Mouse (Mus musculus) MEL (cell line): Measurements from ENCODE around the gene Gramd4.

Source experiments
- CTCF ChIP-seq, 3 experiments: IDR thresholded peaks in 2 of 3; conservative IDR thresholded peaks in 1 of 3; 2 replicates each; pipeline ENCODE4 v1.5.1; 2011 to 2012; ENCODE audit warnings: low read length in 3 of 3, low read depth in 2 of 3, mild to moderate bottlenecking in 2 of 3, improper control_type of control experiment in 1 of 3, inconsistent platforms in 1 of 3, mixed read lengths in 1 of 3, moderate library complexity in 1 of 3; ENCODE audit not compliant: control insufficient read depth in 1 of 3, insufficient read depth in 1 of 3, poor library complexity in 1 of 3, severe bottlenecking in 1 of 3
- KAT2A ChIP-seq: conservative IDR thresholded peaks from 2 replicates; pipeline ENCODE4 v1.6.1; 2012; ENCODE audit warnings: low read depth, low read length, improper control_type of control experiment, inconsistent platforms
- NRF1 ChIP-seq: IDR thresholded peaks from 2 replicates; pipeline ENCODE4 v1.6.1; 2014; ENCODE audit warnings: low read depth, mild to moderate bottlenecking, inconsistent platforms, low read length, improper control_type of control experiment, moderate library complexity; ENCODE audit not compliant: poor library complexity, insufficient read depth, severe bottlenecking
- POLR2A ChIP-seq, 2 experiments: IDR thresholded peaks; 2 replicates each; pipeline ENCODE4 v1.6.1; 2011 to 2012; ENCODE audit warnings: low read length in 2 of 2, mild to moderate bottlenecking in 2 of 2, control low read depth in 1 of 2, improper control_type of control experiment in 1 of 2, low read depth in 1 of 2, moderate library complexity in 1 of 2; ENCODE audit not compliant: control insufficient read depth in 1 of 2, insufficient read depth in 1 of 2, poor library complexity in 1 of 2
- POLR2AphosphoS5 ChIP-seq: IDR thresholded peaks from 2 replicates; pipeline ENCODE4 v1.6.1; 2012; ENCODE audit warnings: low read depth, borderline replicate concordance, mild to moderate bottlenecking, inconsistent platforms, low read length, moderate library complexity, mixed read lengths
- RAD21 ChIP-seq: IDR thresholded peaks from 2 replicates; pipeline ENCODE4 v1.6.1; 2011; ENCODE audit warnings: mild to moderate bottlenecking, low read depth, low read length, improper control_type of control experiment
- TCF12 ChIP-seq: IDR thresholded peaks from 2 replicates; pipeline ENCODE4 v1.6.1; 2014; ENCODE audit warnings: low read depth, mild to moderate bottlenecking, inconsistent platforms, low read length, improper control_type of control experiment, moderate library complexity
- ZKSCAN1 ChIP-seq: IDR thresholded peaks from 2 replicates; pipeline ENCODE4 v1.6.1; 2012; ENCODE audit warnings: low read depth, mild to moderate bottlenecking, inconsistent platforms, low read length, improper control_type of control experiment, moderate library complexity
- ZMIZ1 ChIP-seq: IDR thresholded peaks from 2 replicates; pipeline ENCODE4 v1.6.1; 2012; ENCODE audit warnings: low read depth, mild to moderate bottlenecking, inconsistent platforms, low read length, improper control_type of control experiment, moderate library complexity

GRCm38 (mm10) chr15:86033191-86033841, 24.2 kb upstream of the Gramd4 start, which contains the start of gene Celsr1:
- no peak for TF ChIP-seq NRF1
- no peak for TF ChIP-seq CTCF (IDR thresholded peaks at IDR 0.05 in 2 of 3, conservative IDR thresholded peaks at IDR 0.05 in 1 of 3; ENCODE audit: control insufficient read depth in 1 of 3, insufficient read depth in 1 of 3, low read depth in 2 of 3, low read length in 3 of 3, poor library complexity in 1 of 3, severe bottlenecking in 1 of 3)
- no peak for TF ChIP-seq TCF12
- TF ChIP-seq ZMIZ1, result no peak
- no peak for TF ChIP-seq KAT2A
- no peak for TF ChIP-seq POLR2A (IDR thresholded peaks at IDR 0.05; ENCODE audit: control insufficient read depth in 1 of 2, insufficient read depth in 1 of 2, low read depth in 1 of 2, low read length in 2 of 2, poor library complexity in 1 of 2)
- TF ChIP-seq POLR2AphosphoS5, result no peak
- no peak for TF ChIP-seq ZKSCAN1
- TF ChIP-seq RAD21, result no peak
